Mouse (Mus musculus) brown adipose tissue, adult 24 weeks (tissue): ENCODE measurements around the gene Syf2. TPM values are rescaled to one million over a fixed set of nuclear protein-coding genes. Genes with fewer than 3 reads are reported as not detected.

Source experiments
- H3K27ac ChIP-seq: fragments of 200-500 bp; replicated peaks from 2 replicates; pipeline ENCODE4 v1.5.1; 2012; ENCODE audit warnings: low read depth, mild to moderate bottlenecking, low read length
- H3K4me1 ChIP-seq: fragments of 200-500 bp; 2 replicates; pipeline ENCODE4 v1.6.1; 2012; ENCODE audit warnings: low read length, mixed read lengths; ENCODE audit not compliant: control insufficient read depth, insufficient read depth, insufficient read length
- H3K4me3 ChIP-seq: fragments of 200-500 bp; 2 replicates; pipeline ENCODE4 v1.5.1; 2012; ENCODE audit warnings: low read depth, mild to moderate bottlenecking, low read length, moderate library complexity; ENCODE audit not compliant: insufficient read depth
- polyA plus RNA-seq: library from polyadenylated mRNA; stranded (reverse); fragments of >200 nt; gene quantifications from 2 replicates; pipeline ENCODE4 v1.2.4, GENCODE M21; 2012; ENCODE audit not compliant: missing spikeins, insufficient read depth, insufficient read length

Syf2 gene
- polyA plus RNA-seq, 1 experiment: 75.9 TPM

DNA sequence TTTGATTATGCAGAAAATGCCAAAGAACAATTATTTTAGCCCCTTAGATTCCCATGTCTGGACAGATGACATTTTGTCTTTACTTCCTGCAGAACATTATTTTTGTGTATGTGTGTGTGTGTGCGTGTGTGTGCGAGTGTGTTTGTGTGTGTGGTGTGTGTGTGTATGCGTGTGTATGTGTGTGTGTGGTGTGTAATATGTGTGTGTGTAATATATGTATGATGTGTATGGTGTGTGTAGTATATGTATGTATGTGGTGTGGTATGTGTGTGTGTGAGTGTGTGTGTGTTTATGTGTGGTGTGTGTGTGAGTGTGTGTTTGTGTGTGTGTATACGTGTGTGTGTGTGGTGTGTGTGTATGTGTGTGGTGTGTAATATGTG is 45.2 kb downstream of the Syf2 start:
- Histone ChIP-seq H3K27ac (no peak overlapping the region), H3K4me1 (no peaks in the 10 kb centered on the region), H3K4me3 (no peak overlapping the region)

DNA sequence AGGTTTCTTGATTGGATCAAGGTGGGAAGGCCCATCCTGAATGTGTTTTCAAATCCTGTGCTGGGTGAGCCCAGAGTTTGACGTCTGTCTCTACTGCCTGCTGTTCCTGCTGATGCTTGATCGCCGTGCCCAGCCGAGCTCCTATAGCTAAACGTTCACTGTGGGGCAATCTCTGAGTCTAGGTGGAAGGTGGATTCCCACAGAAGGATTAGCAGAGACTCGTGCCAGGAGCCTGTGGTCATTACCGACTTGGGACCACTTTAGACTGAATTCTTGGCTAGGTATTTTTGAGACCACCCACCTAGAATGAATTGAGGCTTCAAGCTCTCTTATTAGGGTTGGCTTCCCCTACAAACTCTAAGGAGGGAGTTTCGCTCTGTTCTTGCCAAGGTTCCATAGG is 48.2 kb downstream of the Syf2 start:
- H3K4me3 ChIP-seq: no peak overlapping the region
- H3K27ac ChIP-seq: no peak overlapping the region
- H3K4me1 ChIP-seq: no peaks in the 10 kb centered on the region

DNA sequence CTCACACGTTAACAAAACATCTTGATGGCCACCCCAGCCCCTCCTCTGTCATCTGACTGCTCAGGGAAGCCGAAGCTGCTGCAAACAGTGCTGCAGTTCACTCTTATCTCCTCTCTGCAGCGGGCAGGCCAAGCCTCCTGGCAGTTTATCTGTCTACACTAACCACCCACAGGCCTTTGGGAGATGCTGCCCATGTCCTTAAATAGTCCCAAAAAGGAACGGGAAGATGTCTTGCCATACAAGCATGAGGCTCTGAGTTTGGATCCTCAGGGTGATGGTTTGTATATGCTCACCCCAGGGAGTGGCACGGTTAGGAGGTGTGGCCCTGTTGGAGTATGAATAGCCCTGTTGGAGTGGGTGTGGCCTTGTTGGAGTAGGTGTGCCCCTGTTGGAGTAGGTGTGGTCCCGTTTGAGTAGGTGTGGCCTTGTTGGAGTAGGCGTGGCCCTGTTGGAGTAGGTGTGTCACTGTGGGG is 51.3 kb downstream of the Syf2 start:
- Histone ChIP-seq H3K4me3 (no peak overlapping the region), H3K27ac (no peak overlapping the region), H3K4me1 (no peaks in the 10 kb centered on the region)

DNA sequence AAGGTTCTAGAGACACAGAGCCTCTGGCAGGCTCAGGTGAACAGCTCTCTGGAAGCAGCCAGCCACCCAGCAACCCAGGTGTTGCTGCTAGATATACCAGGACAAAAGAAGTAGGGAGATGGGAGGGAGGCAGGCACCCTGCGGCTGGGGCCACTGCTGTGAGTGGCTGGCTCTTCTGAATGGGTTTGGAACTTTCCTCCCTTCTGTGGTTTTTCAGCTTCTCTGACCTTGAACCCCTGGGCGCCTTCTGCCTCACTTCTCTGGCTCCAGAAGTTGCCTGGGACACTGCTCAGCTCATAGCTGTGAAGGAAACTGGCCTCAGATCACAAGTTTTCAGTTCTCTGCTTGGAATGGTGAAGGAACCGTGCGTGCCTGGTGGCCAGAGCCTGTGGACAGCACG is 52.4 kb downstream of the Syf2 start:
- Histone ChIP-seq H3K4me1 (no peaks in the 10 kb centered on the region), H3K27ac (no peak overlapping the region), H3K4me3 (no peak overlapping the region)

DNA sequence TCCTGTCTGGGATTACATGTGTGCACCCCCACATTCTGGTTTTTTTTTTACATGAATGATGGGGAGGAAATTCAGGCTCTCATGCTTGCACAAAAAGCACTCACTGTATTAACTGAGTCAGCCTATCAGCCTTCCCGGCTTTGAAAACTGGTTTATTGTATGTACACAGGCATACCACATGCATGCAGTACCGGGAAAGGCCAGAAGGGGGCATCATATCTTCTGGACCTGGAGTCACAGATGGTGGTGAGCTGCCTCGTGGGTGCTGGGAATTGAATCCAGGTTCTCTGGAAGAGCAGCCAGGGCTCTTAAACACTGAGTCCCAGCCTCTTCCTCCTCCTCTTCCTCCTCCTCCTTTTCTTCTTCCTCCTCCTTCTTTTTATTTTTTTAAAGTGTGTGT is 53.9 kb downstream of the Syf2 start:
- Histone ChIP-seq H3K27ac (no peak overlapping the region), H3K4me3 (no peak overlapping the region), H3K4me1 (no peaks in the 10 kb centered on the region)

DNA sequence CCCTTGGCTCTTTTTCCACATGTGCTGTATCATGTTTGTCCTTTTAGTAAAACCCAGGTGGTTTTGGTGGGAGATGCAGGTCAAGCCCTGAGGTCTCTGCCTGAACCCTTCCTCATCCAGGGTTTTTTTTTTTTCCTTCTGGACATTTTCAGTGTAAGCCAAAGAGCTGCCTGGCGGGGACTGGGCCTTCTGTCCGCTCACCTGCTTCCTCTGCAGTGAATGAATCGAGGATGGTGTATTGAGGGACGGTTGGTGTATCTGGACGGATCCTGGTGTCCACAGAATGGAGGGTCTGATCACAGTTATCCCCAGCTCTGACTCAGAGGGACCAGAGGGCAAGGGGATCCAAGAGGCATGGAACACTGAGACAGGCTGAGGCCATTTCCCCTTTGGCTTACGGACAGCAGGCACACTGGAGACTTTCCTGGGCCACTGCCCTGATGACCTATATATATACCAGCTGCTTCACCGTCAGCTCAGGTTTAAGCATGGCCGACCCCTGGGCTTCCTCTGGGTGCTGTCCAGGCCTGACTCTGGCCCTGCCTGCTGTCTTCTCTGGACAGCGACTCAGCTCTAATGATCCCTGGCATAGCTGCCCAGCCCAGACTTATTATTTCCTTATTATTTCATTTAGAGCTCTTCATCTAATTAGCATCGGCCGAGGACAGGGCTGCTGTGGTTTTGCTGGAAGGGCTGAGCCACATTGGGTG is 55.1 kb downstream of the Syf2 start:
- Histone ChIP-seq H3K27ac (no peak overlapping the region), H3K4me3 (no peak overlapping the region), H3K4me1 (no peaks in the 10 kb centered on the region)

DNA sequence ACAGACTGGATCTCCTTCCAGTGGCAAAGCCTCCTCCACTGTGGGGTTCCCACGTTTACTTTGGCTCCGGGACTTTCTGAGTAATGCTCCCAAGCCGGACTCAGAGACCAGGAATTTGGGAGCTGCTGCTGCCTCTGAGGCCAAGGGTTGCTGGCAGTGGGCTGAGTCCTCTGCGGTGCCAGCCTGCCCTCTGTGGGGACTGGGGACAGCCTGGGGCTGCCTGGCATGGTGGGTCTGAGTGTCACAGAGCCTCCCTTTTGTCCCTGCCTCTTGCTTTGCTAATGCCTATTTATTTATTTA is 55.6 kb downstream of the Syf2 start:
- no peaks in the 10 kb centered on the region for H3K4me1 ChIP-seq
- no peak overlapping the region for H3K27ac ChIP-seq
- H3K4me3 ChIP-seq: no peak overlapping the region

DNA sequence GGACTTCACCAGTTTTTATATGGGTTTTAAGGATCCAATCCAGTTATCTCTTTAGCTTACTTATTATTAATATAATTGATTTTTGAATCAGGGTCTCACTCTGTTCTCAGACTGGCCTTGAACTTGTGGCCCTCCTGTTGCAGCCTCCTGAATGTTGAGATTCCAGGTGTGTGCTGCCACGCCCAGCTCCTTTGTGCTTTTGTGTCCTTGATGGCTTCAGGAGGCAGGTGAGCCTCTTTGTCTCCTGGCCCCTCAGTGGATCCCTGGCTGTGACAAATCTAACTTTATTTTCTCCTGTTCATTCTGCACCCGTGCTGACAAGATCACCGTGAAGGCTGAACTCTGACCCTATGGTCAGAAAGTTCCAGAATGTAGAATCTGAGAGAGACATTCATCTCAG is 56.3 kb downstream of the Syf2 start:
- Histone ChIP-seq H3K4me1 (no peaks in the 10 kb centered on the region), H3K27ac (no peak overlapping the region), H3K4me3 (no peak overlapping the region)

Other genes starting within 250 kb of the Syf2 start
- 2.5 and 2.6 TPM in 2 replicates for gene Man1c1, start 226.6 kb upstream of the Syf2 start, polyA plus RNA-seq
- gene Ldlrap1, start 162.9 kb upstream of the Syf2 start, polyA plus RNA-seq: 6.8 and 11.8 TPM in 2 replicates
- 22.4 and 26.2 TPM in 2 replicates for gene Maco1, start 77.6 kb upstream of the Syf2 start, polyA plus RNA-seq
- gene Rhd, start 66.4 kb upstream of the Syf2 start, polyA plus RNA-seq: not detected in 2 replicates
- gene Tmem50a, start 15.9 kb upstream of the Syf2 start, polyA plus RNA-seq: 110 and 115 TPM in 2 replicates
- 185 and 418 TPM in 2 replicates for gene Rsrp1, start 7.3 kb upstream of the Syf2 start, polyA plus RNA-seq
- 0.28 and 0.38 TPM in 2 replicates for gene Runx3, start 189.8 kb downstream of the Syf2 start, polyA plus RNA-seq